Mouse (Mus musculus) brain, embryonic 14.5 days (tissue): Measurements from ENCODE around the gene Ccdc33.

Source experiments
- CTCF ChIP-seq: fragments of 200-500 bp; IDR thresholded peaks from 2 replicates; pipeline ENCODE4 v1.5.1; 2012; ENCODE audit warnings: inconsistent platforms, mild to moderate bottlenecking, moderate library complexity, borderline replicate concordance; ENCODE audit not compliant: insufficient read depth, insufficient read length; ENCODE audit errors: extremely low read depth
- POLR2A ChIP-seq: fragments of 200-500 bp; IDR thresholded peaks from 2 replicates; pipeline ENCODE4 v1.6.1; 2012; ENCODE audit warnings: mild to moderate bottlenecking, inconsistent platforms, borderline replicate concordance; ENCODE audit not compliant: poor library complexity, insufficient read depth, insufficient read length, severe bottlenecking; ENCODE audit errors: extremely low read depth

DNA sequence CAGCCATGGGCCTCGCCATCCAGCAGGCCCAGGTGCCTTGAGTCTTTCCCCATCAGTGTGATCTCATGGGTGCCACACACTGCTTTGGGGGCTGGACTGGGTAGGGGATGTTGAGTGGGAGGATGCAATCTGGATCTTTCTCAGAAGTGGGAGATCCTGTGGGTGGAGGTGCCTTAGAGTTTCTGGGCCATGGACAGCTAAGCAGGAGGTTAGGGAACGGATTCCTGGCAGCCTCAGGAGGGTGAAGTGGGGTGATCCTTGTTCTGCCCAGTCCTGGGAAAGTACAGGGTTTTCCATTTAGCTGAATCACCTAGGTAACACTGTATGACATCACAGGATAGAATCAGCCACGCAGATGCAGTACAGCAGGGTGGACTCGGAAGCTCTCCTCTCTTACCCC lies 16.6 kb downstream of the Ccdc33 start:
- no peak for TF ChIP-seq POLR2A
- TF ChIP-seq CTCF = no peak
